Mouse (Mus musculus) ES-E14 (cell line): ENCODE measurements around the gene Mup6.

Experiments
- ZC3H11A ChIP-seq: IDR thresholded peaks from 2 replicates; pipeline ENCODE4 v1.6.1; 2012; ENCODE audit warnings: low read depth, mild to moderate bottlenecking, inconsistent platforms, low read length, borderline replicate concordance
- ZNF384 ChIP-seq: IDR thresholded peaks from 2 replicates; pipeline ENCODE4 v1.6.1; 2012; ENCODE audit warnings: low read depth, low read length, inconsistent platforms

- TF ChIP-seq ZC3H11A (no peak), ZNF384 (no peak)
Observed at GRCm38 (mm10) chr4:59914608-59915403, 49.3 kb upstream of the Mup6 start, which contains the start of gene Slc46a2.
